Mouse (Mus musculus): Measurements from ENCODE around the gene Lamtor3. TPM values are rescaled to one million over a fixed set of nuclear protein-coding genes. Genes with fewer than 3 reads are reported as not detected.

Gene Lamtor3
- polyA plus RNA-seq, 1 experiment = 45.9 TPM

- Histone ChIP-seq H3K27ac (ENCODE audit: control insufficient read depth, insufficient read depth, low read length) (peak overlapping the region; percentile 41; the same call in 1 of the 2 replicates), H3K4me3 (ENCODE audit: control insufficient read depth, insufficient read depth, low read length) (peak overlapping the region; percentile 6; the same call in 1 of the 2 replicates), H3K36me3 (ENCODE audit: control insufficient read depth, insufficient read depth, low read length) (0 out of 2 replicates have a peak, but pooled peaks cover 2% of the 10 kb centered on the region), H3K27me3 (ENCODE audit: control insufficient read depth, insufficient read depth, low read length) (no peaks in the 10 kb centered on the region), H3K4me1 (replicated peaks; ENCODE audit: control insufficient read depth, insufficient read depth, low read length) (peaks cover 32% of the 10 kb centered on the region)
- DNase-seq = no peak
- WGBS = 23% methylated on average over 14 of the region's 14 CpGs
- TF ChIP-seq POLR2A (IDR thresholded peaks at IDR 0.05; ENCODE audit: control insufficient read depth, extremely low read depth, insufficient read depth, low read length, poor library complexity) (no peak), CTCF (IDR thresholded peaks at IDR 0.05; ENCODE audit: borderline replicate concordance, control insufficient read depth, extremely low read depth, insufficient read depth, low read length, poor library complexity) (no peak)
Measured at GRCm38 (mm10) chr3:137968105-137968819, 50.0 kb downstream of the Lamtor3 start.

DNA sequence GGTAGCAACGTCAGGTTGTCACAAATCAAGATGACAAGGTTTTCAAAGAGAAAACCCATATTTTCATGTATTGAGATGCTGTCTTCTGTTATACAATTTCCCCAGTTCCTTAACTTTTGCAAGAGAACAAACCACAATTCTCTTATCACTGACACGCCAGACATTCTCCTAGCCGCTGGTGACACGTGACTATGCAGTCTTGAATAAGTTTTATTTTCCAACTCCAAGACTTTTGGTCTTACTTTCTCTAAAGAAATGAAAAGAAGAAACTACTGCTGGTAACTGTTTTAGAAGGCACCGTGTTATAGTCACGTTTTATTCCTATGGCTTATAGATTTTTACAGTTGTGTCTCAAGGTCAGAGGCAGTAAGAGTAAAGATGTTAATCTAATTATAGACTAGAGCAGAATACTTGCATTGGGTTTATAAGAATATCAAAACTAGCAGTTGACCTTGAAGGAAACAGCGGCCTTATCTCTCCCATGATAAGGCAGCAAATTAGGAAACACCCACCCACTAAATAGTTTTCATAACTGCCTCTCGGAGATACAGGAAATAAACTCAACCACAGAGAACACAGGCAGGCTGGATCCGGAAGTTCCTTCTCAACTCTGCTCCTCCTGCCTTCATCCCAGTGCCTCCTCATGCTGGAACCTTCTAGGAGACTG lies 50.6 kb downstream of the Lamtor3 start:
- Histone ChIP-seq H3K27me3 (ENCODE audit: control insufficient read depth, insufficient read depth, low read length) (no peaks in the 10 kb centered on the region), H3K36me3 (ENCODE audit: control insufficient read depth, insufficient read depth, low read length) (no peaks in the 10 kb centered on the region), H3K4me3 (ENCODE audit: control insufficient read depth, insufficient read depth, low read length) (peak overlapping the region; percentile 6; the same call in 1 of the 2 replicates), H3K4me1 (replicated peaks; ENCODE audit: control insufficient read depth, insufficient read depth, low read length) (peaks cover 30% of the 10 kb centered on the region), H3K27ac (ENCODE audit: control insufficient read depth, insufficient read depth, low read length) (peak overlapping the region; percentile 41; the same call in 1 of the 2 replicates)
- 4% methylated on average over 9 of the region's 9 CpGs for WGBS
- TF ChIP-seq CTCF (IDR thresholded peaks at IDR 0.05; ENCODE audit: borderline replicate concordance, control insufficient read depth, extremely low read depth, insufficient read depth, low read length, poor library complexity) (no peak), POLR2A (IDR thresholded peaks at IDR 0.05; ENCODE audit: control insufficient read depth, extremely low read depth, insufficient read depth, low read length, poor library complexity) (no peak)
- DNase-seq = no peak

GRCm38 (mm10) chr3:137969951-137970350 lies 51.6 kb downstream of the Lamtor3 start:
- 68% methylated on average over 12 of the region's 12 CpGs for WGBS
- peaks cover 34% of the 10 kb centered on the region for H3K4me1 ChIP-seq (replicated peaks; ENCODE audit: control insufficient read depth, insufficient read depth, low read length)
- no peaks in the 10 kb centered on the region for H3K36me3 ChIP-seq (ENCODE audit: control insufficient read depth, insufficient read depth, low read length)
- H3K27ac ChIP-seq (ENCODE audit: control insufficient read depth, insufficient read depth, low read length) = no peak overlapping the region; the same call in 1 of the 2 replicates
- no peaks in the 10 kb centered on the region for H3K27me3 ChIP-seq (ENCODE audit: control insufficient read depth, insufficient read depth, low read length)
- TF ChIP-seq POLR2A (IDR thresholded peaks at IDR 0.05; ENCODE audit: control insufficient read depth, extremely low read depth, insufficient read depth, low read length, poor library complexity) (no peak), CTCF (IDR thresholded peaks at IDR 0.05; ENCODE audit: borderline replicate concordance, control insufficient read depth, extremely low read depth, insufficient read depth, low read length, poor library complexity) (no peak)
- no peak overlapping the region for H3K4me3 ChIP-seq (ENCODE audit: control insufficient read depth, insufficient read depth, low read length)
- DNase-seq = no peak

- no peak overlapping the region for H3K4me3 ChIP-seq (ENCODE audit: control insufficient read depth, insufficient read depth, low read length)
- WGBS = 44% methylated on average over 5 of the region's 5 CpGs
- DNase-seq = no peak
- H3K4me1 ChIP-seq (replicated peaks; ENCODE audit: control insufficient read depth, insufficient read depth, low read length) = peaks cover 36% of the 10 kb centered on the region
- no peak for TF ChIP-seq CTCF (IDR thresholded peaks at IDR 0.05; ENCODE audit: borderline replicate concordance, control insufficient read depth, extremely low read depth, insufficient read depth, low read length, poor library complexity)
- no peak for TF ChIP-seq POLR2A (IDR thresholded peaks at IDR 0.05; ENCODE audit: control insufficient read depth, extremely low read depth, insufficient read depth, low read length, poor library complexity)
- no peaks in the 10 kb centered on the region for H3K27me3 ChIP-seq (ENCODE audit: control insufficient read depth, insufficient read depth, low read length)
- H3K27ac ChIP-seq (ENCODE audit: control insufficient read depth, insufficient read depth, low read length) = no peak overlapping the region
- no peaks in the 10 kb centered on the region; the same call in 1 of the 2 replicates for H3K36me3 ChIP-seq (ENCODE audit: control insufficient read depth, insufficient read depth, low read length)
Measured at GRCm38 (mm10) chr3:137972224-137972623, 53.9 kb downstream of the Lamtor3 start.

DNA sequence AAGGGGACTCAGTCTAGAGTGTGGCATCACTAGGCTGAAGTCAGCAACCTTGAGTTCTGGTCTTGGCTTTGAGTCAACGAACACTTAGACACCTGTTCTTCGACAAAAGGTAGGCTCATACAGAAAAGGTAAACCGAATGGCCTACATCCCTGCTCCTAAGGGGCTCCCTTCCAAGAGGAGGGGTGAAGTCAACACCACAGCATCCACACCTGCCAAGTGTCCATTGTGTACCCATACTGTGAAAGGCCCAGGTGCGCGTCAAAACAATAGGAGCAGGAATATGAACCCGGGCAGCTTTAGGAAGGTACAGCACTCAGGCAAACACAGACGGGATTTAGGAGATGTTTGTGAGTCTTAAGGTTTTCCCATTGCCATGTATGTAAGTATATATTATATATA lies 54.7 kb downstream of the Lamtor3 start:
- H3K27ac ChIP-seq (ENCODE audit: control insufficient read depth, insufficient read depth, low read length) = no peak overlapping the region
- WGBS = 79% methylated on average over 7 of the region's 7 CpGs
- DNase-seq = no peak
- TF ChIP-seq CTCF (IDR thresholded peaks at IDR 0.05; ENCODE audit: borderline replicate concordance, control insufficient read depth, extremely low read depth, insufficient read depth, low read length, poor library complexity) = no peak
- no peak for TF ChIP-seq POLR2A (IDR thresholded peaks at IDR 0.05; ENCODE audit: control insufficient read depth, extremely low read depth, insufficient read depth, low read length, poor library complexity)
- no peaks in the 10 kb centered on the region for H3K27me3 ChIP-seq (ENCODE audit: control insufficient read depth, insufficient read depth, low read length)
- H3K4me3 ChIP-seq (ENCODE audit: control insufficient read depth, insufficient read depth, low read length) = no peak overlapping the region
- peaks cover 38% of the 10 kb centered on the region for H3K4me1 ChIP-seq (replicated peaks; ENCODE audit: control insufficient read depth, insufficient read depth, low read length)
- no peaks in the 10 kb centered on the region; the same call in 1 of the 2 replicates for H3K36me3 ChIP-seq (ENCODE audit: control insufficient read depth, insufficient read depth, low read length)

GRCm38 (mm10) chr3:137974306-137974705 lies 56.0 kb downstream of the Lamtor3 start:
- Histone ChIP-seq H3K4me1 (replicated peaks; ENCODE audit: control insufficient read depth, insufficient read depth, low read length) (peaks cover 33% of the 10 kb centered on the region), H3K36me3 (ENCODE audit: control insufficient read depth, insufficient read depth, low read length) (no peaks in the 10 kb centered on the region; the same call in 1 of the 2 replicates), H3K27ac (ENCODE audit: control insufficient read depth, insufficient read depth, low read length) (no peak overlapping the region), H3K4me3 (ENCODE audit: control insufficient read depth, insufficient read depth, low read length) (no peak overlapping the region), H3K27me3 (ENCODE audit: control insufficient read depth, insufficient read depth, low read length) (no peaks in the 10 kb centered on the region)
- TF ChIP-seq CTCF (IDR thresholded peaks at IDR 0.05; ENCODE audit: borderline replicate concordance, control insufficient read depth, extremely low read depth, insufficient read depth, low read length, poor library complexity) = no peak
- no peak for DNase-seq
- 67% methylated on average over 8 of the region's 8 CpGs for WGBS

Data from thymus, adult 2 months (tissue).